Mouse (Mus musculus) heart, embryonic 16.5 days (tissue): ENCODE measurements around the gene Acadl. TPM values are rescaled to one million over a fixed set of nuclear protein-coding genes. Genes with fewer than 3 reads are reported as not detected.

ENCODE experiments used
- ATAC-seq: fragments of 200-750 bp; cut with Nextera tagmentation; replicated peaks from 2 replicates; pipeline ENCODE4 v1.8.0; 2017; ENCODE audit warnings: moderate number of reproducible peaks; ENCODE audit not compliant: insufficient read depth, low FRiP score; ENCODE audit errors: extremely low read depth
- H3K27ac ChIP-seq: fragments of 300-500 bp; sonication (generic); 2 replicates; pipeline ENCODE4 v1.5.1; 2014; ENCODE audit warnings: mild to moderate bottlenecking, low read length, control low read depth, moderate library complexity
- H3K27me3 ChIP-seq: fragments of 300-500 bp; sonication (generic); 2 replicates; pipeline ENCODE4 v1.6.1; 2014; ENCODE audit warnings: low read length, mixed read lengths; ENCODE audit not compliant: control insufficient read depth, insufficient read depth
- H3K36me3 ChIP-seq: fragments of 300-500 bp; sonication (generic); 2 replicates; pipeline ENCODE4 v1.6.1; 2014; ENCODE audit not compliant: control insufficient read depth, insufficient read depth
- H3K4me1 ChIP-seq: fragments of 300-500 bp; sonication (generic); 2 replicates; pipeline ENCODE4 v1.6.1; 2014; ENCODE audit warnings: low read length, mixed read lengths; ENCODE audit not compliant: control insufficient read depth, insufficient read depth
- H3K4me2 ChIP-seq: fragments of 300-500 bp; sonication (generic); 2 replicates; pipeline ENCODE4 v1.6.1; 2014; ENCODE audit warnings: low read depth, mild to moderate bottlenecking, control low read depth, low read length
- H3K4me3 ChIP-seq: fragments of 300-500 bp; sonication (generic); 2 replicates; pipeline ENCODE4 v1.5.1; 2014; ENCODE audit warnings: mild to moderate bottlenecking, control low read depth, low read length
- H3K9ac ChIP-seq: fragments of 300-500 bp; sonication (generic); 2 replicates; pipeline ENCODE4 v1.6.1; 2014; ENCODE audit warnings: low read length, control low read depth
- H3K9me3 ChIP-seq: fragments of 300-500 bp; sonication (generic); replicated peaks from 2 replicates; pipeline ENCODE4 v1.6.1; 2016; ENCODE audit warnings: low read length; ENCODE audit not compliant: control insufficient read depth
- WGBS: fragments of 180-500 bp; shearing (Covaris S2); extraction: QIAGEN DNeasy Blood & Tissue Kit; methylation state at CpG from one replicate; pipeline ENCODE4 v1.1.7; 2014; 5-methylcytosine and 5-hydroxymethylcytosine counted together
- polyA plus RNA-seq: library from polyadenylated mRNA; unstranded; fragments of >200 nt; fragmentation: Nextera tagmentation; extraction: Ambion mirVana; gene quantifications from 2 replicates; pipeline ENCODE4 v1.2.1, GENCODE M21; 2015

Gene Acadl
- polyA plus RNA-seq, 1 experiment from 2014 or later = 927 TPM

DNA sequence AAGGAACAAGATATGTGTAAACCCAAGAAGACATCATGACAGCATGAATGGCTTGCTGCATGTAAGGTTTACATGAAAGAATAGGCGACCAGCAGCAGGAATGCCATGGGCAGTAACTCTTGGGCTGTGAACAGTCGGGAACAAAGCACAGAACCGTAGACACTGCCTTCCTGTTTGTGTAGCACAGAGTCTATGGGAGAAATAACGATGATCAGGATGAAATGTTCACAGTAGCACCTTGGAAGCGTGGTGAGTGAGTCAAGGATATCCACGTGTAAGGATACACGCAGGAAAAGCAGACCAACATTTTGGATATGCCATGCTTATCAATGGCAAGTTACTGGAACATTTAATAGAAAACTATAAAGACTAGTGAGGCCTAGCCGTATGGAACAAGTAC, 48.3 kb downstream of the Acadl start:
- 48% methylated on average over 8 of the region's 8 CpGs for WGBS
- Histone ChIP-seq H3K4me2 (peak overlapping the region; percentile 58), H3K27ac (peak overlapping the region; percentile 60), H3K4me1 (peaks cover 17% of the 10 kb centered on the region), H3K9ac (no peak overlapping the region), H3K27me3 (no peaks in the 10 kb centered on the region), H3K9me3 (no peaks in the 10 kb centered on the region), H3K36me3 (no peaks in the 10 kb centered on the region), H3K4me3 (peak overlapping the region; percentile 2; the same call in 1 of the 2 replicates)
- no peak for ATAC-seq

DNA sequence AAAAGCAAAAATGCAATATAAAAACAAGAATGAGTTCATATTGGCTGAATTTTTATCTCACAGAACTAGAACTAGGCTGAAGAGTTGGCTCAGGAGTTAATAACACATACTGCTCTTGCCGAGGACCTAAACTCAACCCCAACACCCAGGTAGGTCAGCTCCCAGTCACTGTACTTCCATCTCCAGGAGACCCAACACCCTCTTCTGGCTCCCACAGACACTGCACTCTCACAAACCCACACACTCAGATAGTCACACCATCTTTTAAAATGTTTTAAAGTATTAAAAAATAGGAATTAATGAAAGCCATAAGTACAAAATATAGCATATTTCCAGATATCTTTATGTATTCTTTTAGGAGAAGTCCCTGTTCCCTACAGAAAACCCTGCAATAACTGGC, 49.9 kb downstream of the Acadl start:
- H3K4me3 ChIP-seq = no peak overlapping the region
- peaks cover 18% of the 10 kb centered on the region for H3K4me1 ChIP-seq
- no peak overlapping the region for H3K4me2 ChIP-seq
- H3K9ac ChIP-seq = no peak overlapping the region
- WGBS = 84% methylated on average over 1 of the region's 1 CpGs
- no peak for ATAC-seq
- peaks cover 2% of the 10 kb centered on the region; the same call in 1 of the 2 replicates for H3K36me3 ChIP-seq
- H3K27me3 ChIP-seq = no peaks in the 10 kb centered on the region
- H3K9me3 ChIP-seq = no peaks in the 10 kb centered on the region; the same call in 1 of the 2 replicates
- H3K27ac ChIP-seq = no peak overlapping the region

DNA sequence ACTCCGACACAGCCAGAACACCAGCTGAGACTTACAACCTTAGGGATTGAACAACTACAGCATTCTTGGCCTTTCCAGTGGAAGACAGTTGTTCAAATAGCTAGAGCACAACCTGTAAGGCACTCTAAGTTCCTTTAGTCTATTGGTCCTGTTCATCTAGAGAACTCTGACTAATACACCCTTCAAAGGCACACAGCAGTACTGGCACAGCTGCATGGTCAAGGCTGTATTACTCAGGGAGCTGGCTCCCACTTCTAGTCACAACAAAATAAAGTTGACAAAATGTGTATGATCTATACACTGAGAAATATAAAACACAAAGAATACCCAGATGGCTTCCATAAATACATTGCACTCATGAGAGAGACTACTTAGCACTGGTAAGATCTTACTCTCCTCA, 56.3 kb downstream of the Acadl start:
- Histone ChIP-seq H3K27ac (no peak overlapping the region), H3K36me3 (peaks cover 2% of the 10 kb centered on the region; the same call in 1 of the 2 replicates), H3K27me3 (no peaks in the 10 kb centered on the region), H3K4me1 (peaks cover 11% of the 10 kb centered on the region), H3K9ac (no peak overlapping the region), H3K4me2 (no peak overlapping the region), H3K9me3 (no peaks in the 10 kb centered on the region; the same call in 1 of the 2 replicates), H3K4me3 (no peak overlapping the region)
- WGBS = 85% methylated on average over 1 of the region's 1 CpGs
- ATAC-seq = no peak

DNA sequence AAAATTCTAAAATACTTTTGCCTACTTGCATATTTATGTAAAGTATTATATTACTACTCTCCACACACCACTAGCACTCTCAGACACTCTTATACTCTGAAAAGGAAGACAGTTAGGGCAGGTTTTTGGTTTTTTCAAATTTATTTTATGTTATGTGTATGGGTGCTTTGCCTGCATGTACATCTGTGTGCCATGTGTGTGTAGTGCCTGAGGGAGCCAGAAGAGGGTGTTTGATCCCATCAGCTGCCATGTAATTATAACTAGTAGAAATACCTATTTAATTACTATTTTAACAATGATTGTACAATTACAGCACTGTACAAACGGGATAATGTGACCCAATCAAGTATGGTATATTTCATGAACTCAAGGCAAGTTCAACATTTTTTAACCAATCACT, 57.7 kb downstream of the Acadl start:
- no peak overlapping the region for H3K9ac ChIP-seq
- no peak overlapping the region for H3K4me3 ChIP-seq
- H3K9me3 ChIP-seq = no peaks in the 10 kb centered on the region; the same call in 1 of the 2 replicates
- no peak overlapping the region for H3K4me2 ChIP-seq
- ATAC-seq = no peak
- H3K27me3 ChIP-seq = no peaks in the 10 kb centered on the region
- H3K36me3 ChIP-seq = peaks cover 11% of the 10 kb centered on the region
- peaks cover 11% of the 10 kb centered on the region for H3K4me1 ChIP-seq
- no peak overlapping the region for H3K27ac ChIP-seq
- 98% methylated on average over 1 of the region's 1 CpGs for WGBS

DNA sequence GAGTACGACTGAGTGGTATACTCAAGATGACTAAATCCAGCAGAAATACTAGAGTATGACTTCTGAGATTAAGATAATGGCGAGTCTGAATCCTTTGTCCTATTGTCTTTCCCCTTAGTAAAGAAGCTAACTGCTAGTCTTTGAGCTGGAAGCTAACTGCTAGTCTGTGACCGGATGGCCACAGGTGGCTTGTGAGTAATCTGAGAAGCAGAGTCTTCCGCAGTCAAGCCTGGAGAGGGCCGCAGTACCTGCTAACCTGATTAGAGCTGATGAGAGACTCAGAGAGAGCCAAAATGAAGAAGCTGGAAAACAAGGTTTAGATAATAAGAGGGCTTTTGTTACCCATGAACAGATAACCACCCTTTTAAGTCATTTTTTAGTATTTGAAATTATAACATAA, 58.4 kb downstream of the Acadl start:
- 56% methylated on average over 5 of the region's 5 CpGs for WGBS
- Histone ChIP-seq H3K4me2 (no peak overlapping the region), H3K9ac (no peak overlapping the region), H3K9me3 (no peaks in the 10 kb centered on the region; the same call in 1 of the 2 replicates), H3K27me3 (no peaks in the 10 kb centered on the region), H3K4me3 (no peak overlapping the region), H3K4me1 (peaks cover 7% of the 10 kb centered on the region), H3K27ac (no peak overlapping the region), H3K36me3 (peaks cover 13% of the 10 kb centered on the region)
- ATAC-seq = no peak

DNA sequence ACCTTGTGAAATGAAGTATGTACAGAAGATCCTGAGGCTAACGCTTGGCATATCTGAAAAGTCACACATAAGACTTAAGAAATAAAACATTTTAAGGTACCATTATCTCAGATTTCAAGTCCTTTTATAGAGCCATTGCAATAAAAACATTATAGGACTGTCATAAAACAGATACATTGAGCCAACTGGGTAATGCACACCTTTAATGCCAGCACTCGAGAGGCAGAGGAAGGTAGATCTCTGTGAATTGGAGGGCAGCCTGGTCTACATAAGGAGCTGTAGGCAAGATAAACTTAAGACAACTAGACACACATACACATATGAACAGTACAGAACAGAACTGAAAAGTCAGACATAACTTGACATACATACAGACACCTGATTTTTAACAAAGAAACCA, 65.1 kb downstream of the Acadl start:
- Histone ChIP-seq H3K9me3 (no peaks in the 10 kb centered on the region), H3K9ac (no peak overlapping the region), H3K4me2 (no peak overlapping the region), H3K4me1 (peaks cover 3% of the 10 kb centered on the region; the same call in 1 of the 2 replicates), H3K4me3 (no peak overlapping the region), H3K27me3 (no peaks in the 10 kb centered on the region), H3K27ac (no peak overlapping the region), H3K36me3 (peaks cover 13% of the 10 kb centered on the region)
- no peak for ATAC-seq
- WGBS = 91% methylated on average over 2 of the region's 2 CpGs

DNA sequence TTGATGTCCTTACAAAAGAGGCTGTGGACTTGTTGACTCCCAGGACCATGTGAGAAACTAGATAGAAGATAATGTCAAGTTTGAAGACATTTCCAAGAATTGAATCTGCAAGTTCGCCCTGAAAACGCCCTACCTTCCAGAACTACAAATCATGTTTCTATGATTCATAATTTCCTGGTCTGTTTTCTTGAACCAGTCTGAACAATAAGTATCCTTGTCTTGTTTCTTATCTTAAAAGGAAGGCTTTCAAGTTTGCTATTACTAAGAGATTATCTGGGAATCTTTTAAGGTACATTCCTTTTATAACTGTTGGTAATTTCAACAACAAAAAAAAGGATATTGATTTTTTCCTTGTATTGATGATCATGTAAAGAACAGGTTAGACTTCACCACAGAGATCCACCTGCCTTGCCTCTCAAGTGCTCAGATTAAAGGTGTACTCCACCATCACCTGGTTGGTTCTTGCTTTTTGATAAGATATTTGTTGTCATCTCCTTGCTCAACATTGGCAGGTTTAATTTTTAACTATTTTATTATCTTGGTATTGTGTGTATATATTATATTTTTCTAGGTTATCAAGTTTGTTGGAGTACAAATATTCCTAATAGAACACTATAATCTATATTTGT, 70.1 kb downstream of the Acadl start:
- Histone ChIP-seq H3K9ac (no peak overlapping the region), H3K4me1 (0 out of 2 replicates have a peak, but pooled peaks cover 5% of the 10 kb centered on the region), H3K27ac (no peak overlapping the region), H3K4me3 (no peak overlapping the region), H3K4me2 (no peak overlapping the region), H3K9me3 (no peaks in the 10 kb centered on the region), H3K36me3 (no peaks in the 10 kb centered on the region), H3K27me3 (no peaks in the 10 kb centered on the region)
- no peak for ATAC-seq
- WGBS = 87% methylated on average over 2 of the region's 2 CpGs

DNA sequence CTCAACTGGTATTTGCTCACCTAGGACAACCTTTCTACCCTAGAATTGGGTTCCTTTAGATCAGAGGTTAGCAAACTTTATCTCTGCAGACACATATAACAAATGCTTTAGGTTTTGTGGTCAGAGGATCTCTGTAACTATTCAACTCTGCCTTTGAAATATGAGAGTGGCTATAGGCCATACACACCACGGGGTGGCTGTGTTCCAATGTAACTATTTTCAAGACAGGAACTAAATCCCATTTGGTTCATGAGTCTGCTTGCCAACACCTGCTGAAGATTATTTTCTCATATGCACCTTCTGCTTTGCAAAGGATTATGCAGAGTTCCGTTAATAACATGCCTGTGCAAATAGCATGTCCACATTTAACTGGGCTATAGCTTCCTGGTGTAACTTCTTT, 80.8 kb downstream of the Acadl start:
- Histone ChIP-seq H3K27me3 (no peaks in the 10 kb centered on the region), H3K4me1 (no peaks in the 10 kb centered on the region), H3K9ac (no peak overlapping the region), H3K36me3 (no peaks in the 10 kb centered on the region; the same call in 1 of the 2 replicates), H3K4me2 (no peak overlapping the region), H3K4me3 (no peak overlapping the region), H3K9me3 (no peaks in the 10 kb centered on the region), H3K27ac (no peak overlapping the region)
- 64% methylated on average over 2 of the region's 2 CpGs for WGBS
- no peak for ATAC-seq

DNA sequence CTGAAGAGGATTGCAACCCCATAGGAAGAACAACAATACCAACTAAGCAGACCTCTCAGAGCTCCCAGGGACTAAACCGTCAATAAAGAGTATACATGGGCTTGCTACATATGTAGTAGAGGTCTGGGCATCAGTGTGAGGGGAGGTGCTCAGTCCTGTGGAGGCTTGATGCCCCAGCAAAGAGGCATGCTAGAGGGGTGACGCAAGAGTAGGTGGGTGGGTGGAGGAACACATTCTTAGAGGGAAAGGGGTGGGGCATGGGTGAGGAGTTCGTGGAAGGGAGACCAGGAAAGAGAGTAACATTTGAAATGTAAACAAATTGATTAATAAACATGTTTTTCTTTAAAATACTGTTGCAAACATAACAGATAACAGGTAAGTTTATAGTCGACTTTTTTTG, 82.0 kb downstream of the Acadl start:
- no peak for ATAC-seq
- Histone ChIP-seq H3K4me3 (no peak overlapping the region), H3K27me3 (no peaks in the 10 kb centered on the region), H3K4me1 (no peaks in the 10 kb centered on the region), H3K4me2 (no peak overlapping the region), H3K36me3 (no peaks in the 10 kb centered on the region; the same call in 1 of the 2 replicates), H3K9ac (no peak overlapping the region), H3K9me3 (no peaks in the 10 kb centered on the region), H3K27ac (no peak overlapping the region)
- 79% methylated on average over 4 of the region's 4 CpGs for WGBS
